Mouse (Mus musculus): ENCODE results near the gene Il1rn.
A peak's percentile ranks its signal among the peaks of the same experiment; 100 is the strongest.

Gene Il1rn

GRCm38 (mm10) chr2:24382456-24383230 is 46.0 kb downstream of the Il1rn start:
- no peak for DNase-seq (ENCODE audit: low spot score in 2 of 2)

- no peak for DNase-seq (ENCODE audit: low spot score in 2 of 2)
Measured at GRCm38 (mm10) chr2:24383636-24384035, 47.0 kb downstream of the Il1rn start.

- DNase-seq (ENCODE audit: low spot score in 2 of 2) = no peak
Measured at GRCm38 (mm10) chr2:24384393-24384792, 47.7 kb downstream of the Il1rn start.

GRCm38 (mm10) chr2:24385111-24385961 is 48.7 kb downstream of the Il1rn start:
- DNase-seq (ENCODE audit: low spot score in 2 of 2) = no peak

- no peak for DNase-seq (ENCODE audit: low spot score in 2 of 2)
Measured at GRCm38 (mm10) chr2:24386158-24386963, 49.7 kb downstream of the Il1rn start.

- no peak for DNase-seq (ENCODE audit: low spot score in 2 of 2)
Measured at GRCm38 (mm10) chr2:24386964-24387320, 50.3 kb downstream of the Il1rn start.

GRCm38 (mm10) chr2:24387361-24388283 is 51.0 kb downstream of the Il1rn start:
- DNase-seq (ENCODE audit: low spot score in 2 of 2) = peak; percentile 33 to 34

GRCm38 (mm10) chr2:24393251-24393650 is 56.6 kb downstream of the Il1rn start:
- DNase-seq (ENCODE audit: low spot score in 2 of 2) = no peak

- DNase-seq (ENCODE audit: low spot score in 2 of 2) = no peak
Measured at GRCm38 (mm10) chr2:24397115-24397514, 60.5 kb downstream of the Il1rn start.

- DNase-seq (ENCODE audit: low spot score in 2 of 2) = no peak
Measured at GRCm38 (mm10) chr2:24400711-24401110, 64.1 kb downstream of the Il1rn start.

Data from right cerebral cortex, adult 2 months (tissue).